ENCODE assay signal across 1 mouse cellular context in the genomic region with DNA sequence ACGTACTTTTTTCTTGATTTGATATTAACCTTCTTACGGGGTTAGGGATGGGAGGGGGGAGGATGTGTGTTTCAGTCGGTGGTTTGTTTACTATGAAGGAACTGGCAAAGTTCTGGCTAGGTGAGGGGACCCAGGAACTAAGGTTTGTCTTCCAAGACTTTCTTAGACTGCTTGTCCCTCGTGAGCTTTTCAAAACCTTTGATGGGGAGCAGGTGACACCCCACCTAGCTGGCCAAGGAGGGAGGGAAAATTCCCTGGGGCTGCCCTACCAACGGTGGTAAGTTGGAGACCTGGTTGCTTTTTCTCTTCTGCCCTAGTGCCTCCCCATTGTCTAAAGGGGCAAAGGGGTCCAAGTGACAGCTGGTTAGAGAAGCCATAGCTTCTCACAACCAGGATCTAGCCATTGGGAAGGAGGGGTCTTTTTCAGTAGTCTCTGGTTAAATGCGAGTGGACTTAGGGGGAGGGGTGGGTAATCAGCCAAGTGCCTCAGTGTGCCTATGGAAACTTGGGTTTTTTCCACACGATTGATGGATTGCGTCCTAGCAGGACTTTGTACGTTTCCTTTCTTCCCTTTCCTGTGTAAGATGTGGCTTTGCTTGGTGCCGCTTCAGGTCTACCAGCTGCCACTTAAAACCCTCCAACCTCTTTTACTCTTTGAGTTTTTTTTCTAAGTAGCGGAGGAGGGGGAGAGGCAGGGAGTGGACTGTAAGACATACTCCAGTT.
TF ChIP-seq lines count a peak whose summit lies in the region.

No protein-coding gene starts in this region.

TF ChIP-seq in MEL, 35 proteins besides CTCF, POLR2A, EP300 and RAD21:
- peak; percentile 26; the same call in 1 of the 2 replicates for TF ChIP-seq ZMIZ1 (IDR thresholded peaks at IDR 0.05; ENCODE audit: low read depth, low read length)
- TF ChIP-seq MAX (IDR thresholded peaks at IDR 0.05; ENCODE audit: low read length), result no peak
- no peak; the same call in 1 of the 2 replicates for TF ChIP-seq NELFE (IDR thresholded peaks at IDR 0.05; ENCODE audit: low read depth, low read length)
- TF ChIP-seq ZNF384 (IDR thresholded peaks at IDR 0.05; ENCODE audit: low read depth, low read length), result 0 out of 2 replicates have a peak, but pooled peaks have one; percentile 48
- no peak for TF ChIP-seq MAZ (IDR thresholded peaks at IDR 0.05; ENCODE audit: low read depth, low read length)
- TF ChIP-seq TCF12 (IDR thresholded peaks at IDR 0.05; ENCODE audit: low read depth, low read length), result no peak
- peak; percentile 46; the same call in 1 of the 2 replicates for TF ChIP-seq POLR2AphosphoS2 (IDR thresholded peaks at IDR 0.05; ENCODE audit: low read length)
